Mouse (Mus musculus) lung, postnatal 0 days (tissue): ENCODE results near the gene Sfxn4. TPM values are rescaled to one million over a fixed set of nuclear protein-coding genes. Genes with fewer than 3 reads are reported as not detected.
A peak's percentile ranks its signal among the peaks of the same experiment; 100 is the strongest.

Experiments used
- ATAC-seq: fragments of 200-750 bp; cut with Nextera tagmentation; 2 replicates; pipeline ENCODE4 v1.8.0; 2017; ENCODE audit warnings: moderate library complexity
- DNase-seq: peaks from one replicate; pipeline ENCODE4 v3.0.0-alpha.2; 2016; ENCODE audit warnings: low spot score
- H3K27ac ChIP-seq: fragments of 300-500 bp; sonication (generic); 2 replicates; pipeline ENCODE4 v1.5.1; 2014; ENCODE audit warnings: antibody characterized with exemption, mild to moderate bottlenecking, low read length, mixed read lengths
- H3K27me3 ChIP-seq: fragments of 300-500 bp; sonication (generic); replicated peaks from 2 replicates; pipeline ENCODE4 v1.6.1; 2014; ENCODE audit warnings: low read length, mixed read lengths; ENCODE audit not compliant: insufficient read depth
- H3K36me3 ChIP-seq: fragments of 300-500 bp; sonication (generic); 2 replicates; pipeline ENCODE4 v1.6.1; 2014; ENCODE audit warnings: low read length, mixed read lengths; ENCODE audit not compliant: insufficient read depth
- H3K4me1 ChIP-seq: fragments of 300-500 bp; sonication (generic); 2 replicates; pipeline ENCODE4 v1.6.1; 2014; ENCODE audit warnings: antibody characterized with exemption, low read depth, low read length, mixed read lengths; ENCODE audit not compliant: insufficient read depth
- H3K4me2 ChIP-seq: fragments of 300-500 bp; sonication (generic); replicated peaks from 2 replicates; pipeline ENCODE4 v1.6.1; 2014; ENCODE audit warnings: low read depth, mild to moderate bottlenecking, low read length, moderate library complexity, mixed read lengths
- H3K4me3 ChIP-seq: fragments of 300-500 bp; sonication (generic); 2 replicates; pipeline ENCODE4 v1.5.1; 2014; ENCODE audit warnings: low read depth, low read length
- H3K9ac ChIP-seq: fragments of 300-500 bp; sonication (generic); replicated peaks from 2 replicates; pipeline ENCODE4 v1.6.1; 2014; ENCODE audit warnings: low read depth, mild to moderate bottlenecking
- H3K9me3 ChIP-seq: fragments of 300-500 bp; sonication (generic); 2 replicates; pipeline ENCODE4 v1.6.1; 2016; ENCODE audit warnings: low read length, mixed read lengths
- CTCF ChIP-seq: IDR thresholded peaks from 2 replicates; pipeline ENCODE4 v1.5.1; 2016; ENCODE audit warnings: antibody characterized with exemption, mild to moderate bottlenecking
- EP300 ChIP-seq: IDR thresholded peaks from 2 replicates; pipeline ENCODE4 v1.6.1; 2016; ENCODE audit warnings: antibody characterized with exemption, mild to moderate bottlenecking, control low read depth
- WGBS: fragments of 180-500 bp; shearing (Covaris S2); extraction: QIAGEN DNeasy Blood & Tissue Kit; methylation state at CpG from one replicate; pipeline ENCODE4 v1.1.7; 2014; 5-methylcytosine and 5-hydroxymethylcytosine counted together
- polyA plus RNA-seq: library from polyadenylated mRNA; unstranded; fragments of >200 nt; fragmentation: Nextera tagmentation; extraction: Ambion mirVana; gene quantifications from 2 replicates; pipeline ENCODE4 v1.2.1, GENCODE M21; 2015

The Sfxn4 gene
- polyA plus RNA-seq, 1 experiment from 2014 or later, result 3.7 TPM

GRCm38 (mm10) chr19:60811098-60812035, 49.9 kb downstream of the Sfxn4 start, which contains the start of gene Fam45a:
Fam45a (plus strand) TSS chr19:60811585.
- Histone ChIP-seq H3K4me1 (no peaks in the 10 kb centered on the region), H3K4me2 (peak within 1 kb of the TSS; percentile 84), H3K27me3 (no peaks in the 10 kb centered on the region), H3K9ac (peak within 1 kb of the TSS; percentile 59), H3K9me3 (no peaks in the 10 kb centered on the region), H3K27ac (peak within 1 kb of the TSS; percentile 66), H3K36me3 (no peaks in the 10 kb centered on the region), H3K4me3 (peak within 1 kb of the TSS; percentile 77)
- TF ChIP-seq CTCF, result peak; percentile 96
- TF ChIP-seq EP300, result no peak
- peak; percentile 98 for DNase-seq
- peak; percentile 100 for ATAC-seq
- WGBS, result 3% methylated on average over 34 of the region's 45 CpGs

- Histone ChIP-seq H3K4me2 (no peak overlapping the region), H3K4me1 (no peaks in the 10 kb centered on the region), H3K4me3 (no peak overlapping the region), H3K27ac (no peak overlapping the region), H3K9me3 (no peaks in the 10 kb centered on the region), H3K9ac (no peak overlapping the region), H3K27me3 (no peaks in the 10 kb centered on the region), H3K36me3 (no peaks in the 10 kb centered on the region)
- ATAC-seq (no peak), DNase-seq (no peak)
- TF ChIP-seq CTCF (no peak), EP300 (no peak)
- 93% methylated on average over 2 of the region's 2 CpGs for WGBS
Measured at GRCm38 (mm10) chr19:60809927-60810326, 51.4 kb downstream of the Sfxn4 start.

DNA sequence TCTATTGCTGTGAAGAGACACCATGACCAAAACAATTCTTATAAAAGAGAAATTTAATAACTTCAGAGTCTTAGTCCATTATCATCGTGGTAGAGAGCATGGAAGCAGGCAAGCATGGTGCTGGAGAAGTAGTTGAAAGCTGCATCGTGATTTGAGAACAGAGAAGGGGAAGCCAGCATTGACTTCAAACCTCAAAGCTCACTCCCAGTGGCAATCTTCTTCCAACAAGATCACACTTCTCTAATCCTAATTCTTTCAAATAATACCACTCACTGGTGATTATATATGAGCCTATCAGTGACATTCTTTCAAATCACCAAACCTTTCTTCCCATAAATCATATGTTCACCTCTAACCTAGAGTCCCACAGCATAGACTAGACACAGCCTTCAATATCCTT, 56.4 kb downstream of the Sfxn4 start:
- DNase-seq, result no peak
- ATAC-seq, result no peak

DNA sequence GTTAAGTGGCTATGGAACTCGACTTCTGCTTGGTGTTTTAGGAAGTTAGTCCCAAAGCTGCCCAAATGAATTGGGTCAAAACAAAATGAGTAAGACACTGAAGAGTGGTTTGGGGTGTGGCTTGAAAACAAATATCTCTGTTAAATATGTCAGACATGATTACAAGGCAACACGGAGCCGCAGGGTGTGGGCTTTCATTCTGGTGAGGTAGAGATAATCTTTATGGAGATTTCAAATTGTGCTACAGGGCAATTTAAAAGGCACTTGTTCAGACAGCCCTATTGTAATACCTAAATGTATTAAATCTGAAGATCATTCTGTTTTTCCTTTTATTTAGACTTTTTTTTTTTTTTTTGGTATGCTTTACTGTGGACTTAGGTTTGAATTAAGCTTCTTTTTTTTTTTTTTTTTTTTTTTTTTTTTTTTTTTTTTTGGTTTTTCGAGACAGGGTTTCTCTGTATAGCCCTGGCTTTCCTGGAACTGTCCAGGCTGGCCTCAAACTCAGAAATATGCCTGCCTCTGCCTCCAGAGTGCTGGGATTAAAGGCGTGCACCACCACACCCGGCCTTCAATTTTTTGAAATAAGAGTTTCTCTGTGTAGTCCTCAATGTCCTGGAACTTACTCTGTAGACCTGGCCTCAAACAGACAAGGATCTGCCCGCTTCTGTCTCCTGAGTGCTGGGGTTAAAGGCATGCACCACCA, 61.3 kb downstream of the Sfxn4 start:
- H3K9me3 ChIP-seq, result no peaks in the 10 kb centered on the region
- H3K27ac ChIP-seq, result no peak overlapping the region
- DNase-seq (no peak), ATAC-seq (no peak)
- TF ChIP-seq EP300, result no peak
- TF ChIP-seq CTCF, result no peak
- no peak overlapping the region for H3K9ac ChIP-seq
- 67% methylated on average over 7 of the region's 7 CpGs for WGBS
- H3K4me3 ChIP-seq, result no peak overlapping the region
- H3K27me3 ChIP-seq, result no peaks in the 10 kb centered on the region
- no peak overlapping the region for H3K4me2 ChIP-seq
- H3K36me3 ChIP-seq, result no peaks in the 10 kb centered on the region
- H3K4me1 ChIP-seq, result no peaks in the 10 kb centered on the region

More for the DNA sequence above, 56.4 kb downstream of the Sfxn4 start:
- H3K4me3 ChIP-seq, result no peak overlapping the region
- H3K27me3 ChIP-seq, result no peaks in the 10 kb centered on the region
- no peaks in the 10 kb centered on the region for H3K4me1 ChIP-seq
- no peak overlapping the region for H3K4me2 ChIP-seq
- TF ChIP-seq EP300 (no peak), CTCF (no peak)
- no peaks in the 10 kb centered on the region for H3K9me3 ChIP-seq
- H3K36me3 ChIP-seq, result no peaks in the 10 kb centered on the region
- H3K27ac ChIP-seq, result no peak overlapping the region
- WGBS, result 48% methylated on average over 2 of the region's 2 CpGs
- no peak overlapping the region for H3K9ac ChIP-seq

- no peak overlapping the region for H3K27ac ChIP-seq
- TF ChIP-seq EP300 (no peak), CTCF (no peak)
- 92% methylated on average over 2 of the region's 2 CpGs for whole genome bisulfite sequencing
- no peak overlapping the region for H3K9ac ChIP-seq
- ATAC-seq (no peak), DNase-seq (no peak)
- no peaks in the 10 kb centered on the region for H3K27me3 ChIP-seq
- no peaks in the 10 kb centered on the region for H3K36me3 ChIP-seq
- no peak overlapping the region for H3K4me2 ChIP-seq
- no peak overlapping the region for H3K4me3 ChIP-seq
- H3K9me3 ChIP-seq, result no peaks in the 10 kb centered on the region
- no peaks in the 10 kb centered on the region for H3K4me1 ChIP-seq
Measured at GRCm38 (mm10) chr19:60797415-60797814, 63.9 kb downstream of the Sfxn4 start.

DNA sequence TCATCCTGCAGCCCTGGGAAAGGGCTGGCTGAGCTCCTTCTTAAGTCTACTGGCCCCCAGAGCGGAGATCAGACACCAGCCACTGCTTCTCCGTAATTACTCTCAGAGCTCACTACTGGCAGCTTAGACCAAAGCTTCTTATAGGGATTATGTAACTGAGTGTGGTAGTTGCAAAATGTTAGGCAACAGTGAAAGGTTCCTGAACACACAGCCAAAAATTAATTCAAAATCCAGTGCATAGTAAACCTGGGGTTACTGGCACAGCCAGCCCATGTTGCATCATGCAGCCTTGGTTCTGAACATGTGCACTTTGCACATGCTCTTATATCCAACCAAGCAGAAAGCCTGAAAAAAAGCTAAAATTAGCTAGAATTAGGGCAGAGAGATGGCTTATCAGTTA, 66.0 kb downstream of the Sfxn4 start:
- DNase-seq, result peak; percentile 85
- peak; percentile 28 for ATAC-seq
- 60% methylated on average over 2 of the region's 2 CpGs for WGBS
- no peaks in the 10 kb centered on the region for H3K4me1 ChIP-seq
- no peaks in the 10 kb centered on the region for H3K9me3 ChIP-seq
- H3K4me3 ChIP-seq, result no peak overlapping the region
- no peaks in the 10 kb centered on the region for H3K27me3 ChIP-seq
- TF ChIP-seq EP300 (peak; percentile 50), CTCF (no peak)
- H3K27ac ChIP-seq, result no peak overlapping the region
- no peak overlapping the region for H3K4me2 ChIP-seq
- H3K9ac ChIP-seq, result no peak overlapping the region
- no peaks in the 10 kb centered on the region for H3K36me3 ChIP-seq
